Mouse (Mus musculus): ENCODE results near the gene Arrdc3.
A peak's percentile ranks its signal among the peaks of the same experiment; 100 is the strongest.
"Not testable (repeated sequence)": the region's sequence is repeated elsewhere in the genome, so short reads cannot be mapped to it uniquely, and the experiment has no call there.

Arrdc3 gene

DNA sequence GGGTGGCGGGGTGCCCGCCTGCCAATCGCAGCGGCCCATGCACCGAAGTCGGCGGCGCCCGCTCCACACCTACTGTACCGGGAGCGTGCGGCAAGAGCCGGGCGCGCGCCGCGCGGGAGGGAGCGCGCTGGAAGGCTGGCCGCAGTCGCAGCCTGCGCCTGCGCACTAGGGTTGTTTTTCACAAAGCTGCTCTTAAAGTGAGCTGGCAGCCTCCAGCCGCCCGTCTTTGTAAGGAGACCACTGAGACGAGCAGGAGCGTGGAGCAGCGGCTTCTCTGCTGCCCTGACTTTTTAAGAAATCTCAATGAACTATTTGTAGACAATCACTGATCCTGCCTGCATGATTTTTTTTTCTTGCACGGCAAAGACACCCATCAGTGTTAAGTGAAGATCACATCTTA, at the start of gene Arrdc3:
Gene Arrdc3 (plus strand): TSS at position 195 of the 400 bp plus-strand sequence.
- DNase-seq (ENCODE audit: low spot score): peak; percentile 94

DNA sequence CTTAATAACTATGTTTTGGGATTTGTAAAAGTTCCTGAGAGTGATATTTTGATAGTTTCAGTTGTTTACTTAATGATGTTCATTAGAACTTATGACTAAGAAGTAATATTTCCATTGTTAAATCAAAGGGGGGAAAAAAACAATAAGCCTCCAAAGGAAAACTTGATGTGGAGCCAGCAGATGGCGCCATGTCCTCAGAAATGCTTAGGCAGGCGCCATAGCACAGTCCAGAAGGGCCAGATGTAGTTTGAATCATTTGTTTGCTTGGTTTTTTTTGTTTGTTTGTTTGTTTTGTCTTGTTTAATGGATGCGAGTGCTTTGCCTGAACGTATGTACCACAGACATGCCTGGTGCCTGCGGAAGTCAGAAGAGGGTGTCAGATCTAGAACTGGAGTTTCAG, 21.0 kb upstream of the Arrdc3 start:
- peak; percentile 14 for DNase-seq (ENCODE audit: low spot score)

DNA sequence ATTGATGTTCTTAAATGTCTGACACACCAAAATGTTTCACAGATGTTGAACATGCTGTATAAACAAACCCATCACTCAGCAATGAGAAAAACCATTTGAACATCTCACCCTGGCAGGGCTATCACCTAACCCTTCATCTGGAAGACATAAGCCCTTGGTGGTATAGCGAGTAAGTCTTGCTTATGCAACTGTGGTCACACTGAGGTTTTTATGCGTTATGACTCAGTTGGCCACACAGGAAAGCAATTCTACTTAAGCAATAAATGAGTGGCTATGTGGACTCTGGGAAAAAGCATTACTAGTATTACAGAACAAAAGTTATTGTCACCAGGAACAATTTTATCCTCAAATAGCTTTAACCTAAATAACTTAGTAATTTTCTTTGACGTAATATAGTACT, 19.0 kb upstream of the Arrdc3 start:
- no peak for DNase-seq (ENCODE audit: low spot score)

DNA sequence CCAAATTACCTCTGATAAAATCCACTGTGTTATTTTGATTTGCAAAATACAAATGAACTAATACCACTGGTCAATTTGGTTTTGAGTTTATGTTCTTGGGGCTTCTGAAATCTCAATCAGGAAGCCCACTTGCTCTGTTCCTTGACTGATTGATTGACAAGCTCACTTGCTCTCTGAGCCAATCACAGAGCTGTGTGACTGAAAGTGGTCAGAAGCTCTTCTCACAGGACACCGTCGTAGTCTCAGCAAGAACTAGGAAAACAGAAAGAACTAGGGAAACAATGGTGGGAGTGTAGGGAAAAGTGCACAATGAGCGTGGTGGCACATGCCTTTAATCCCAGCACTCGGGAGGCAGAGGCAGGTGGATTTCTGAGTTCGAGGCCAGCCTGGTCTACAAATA, 8.1 kb upstream of the Arrdc3 start:
- no peak for DNase-seq (ENCODE audit: low spot score)

DNA sequence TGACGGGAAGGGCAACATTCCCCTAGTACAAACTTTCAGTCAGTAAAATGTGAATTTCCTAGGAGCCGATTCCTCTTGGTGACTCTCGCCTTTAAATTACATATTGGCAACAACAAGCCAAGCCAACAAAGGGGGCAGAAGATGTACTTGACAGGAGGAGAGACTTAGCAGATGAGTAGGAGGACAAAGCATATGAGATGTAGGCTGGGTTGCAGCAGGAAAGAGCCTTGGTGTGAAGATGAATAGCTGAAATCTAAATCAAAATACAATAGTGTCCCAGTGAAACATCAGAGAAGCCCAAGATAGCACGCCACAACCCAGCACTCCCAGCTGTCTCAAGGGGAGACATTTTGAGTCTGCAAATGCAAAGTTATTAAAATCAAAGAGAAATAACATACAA, 2.4 kb upstream of the Arrdc3 start:
- no peak for DNase-seq (ENCODE audit: low spot score)

DNA sequence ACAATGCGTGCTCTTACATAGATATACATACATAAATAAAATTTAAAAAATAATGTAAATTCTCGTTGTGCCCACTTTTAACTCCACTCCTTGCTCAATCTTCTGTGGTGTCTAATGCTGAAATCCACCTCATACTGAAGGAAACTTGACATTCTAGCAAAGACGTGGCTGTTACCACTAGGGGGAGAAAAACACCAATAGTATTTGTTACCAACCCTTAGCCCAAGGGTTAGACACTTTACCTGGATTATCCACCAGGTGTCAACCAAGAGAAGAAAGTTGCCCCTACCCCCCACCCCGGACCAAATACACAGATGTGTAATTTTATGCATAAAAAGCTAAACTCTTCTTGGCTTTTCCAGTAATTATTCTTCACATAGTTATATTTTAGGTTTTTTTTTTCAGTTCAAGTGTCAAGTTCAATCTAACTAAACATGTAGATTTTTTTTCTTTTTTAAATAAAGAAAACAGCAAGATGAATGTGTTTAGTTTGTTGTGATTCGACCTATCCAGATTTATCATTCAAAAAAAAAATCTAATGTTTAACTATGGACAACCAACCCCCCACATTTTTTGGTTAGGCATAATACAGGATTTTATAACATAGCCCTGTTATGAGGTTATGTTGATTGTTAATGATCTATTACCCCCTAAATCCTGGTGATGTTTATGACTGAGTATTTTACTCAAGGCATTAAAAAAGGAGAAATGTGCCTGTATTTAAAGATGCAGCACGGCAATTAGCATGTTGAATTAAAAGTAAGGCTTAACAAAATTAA, 1.3 kb upstream of the Arrdc3 start:
- DNase-seq (ENCODE audit: low spot score): peak; percentile 60

DNA sequence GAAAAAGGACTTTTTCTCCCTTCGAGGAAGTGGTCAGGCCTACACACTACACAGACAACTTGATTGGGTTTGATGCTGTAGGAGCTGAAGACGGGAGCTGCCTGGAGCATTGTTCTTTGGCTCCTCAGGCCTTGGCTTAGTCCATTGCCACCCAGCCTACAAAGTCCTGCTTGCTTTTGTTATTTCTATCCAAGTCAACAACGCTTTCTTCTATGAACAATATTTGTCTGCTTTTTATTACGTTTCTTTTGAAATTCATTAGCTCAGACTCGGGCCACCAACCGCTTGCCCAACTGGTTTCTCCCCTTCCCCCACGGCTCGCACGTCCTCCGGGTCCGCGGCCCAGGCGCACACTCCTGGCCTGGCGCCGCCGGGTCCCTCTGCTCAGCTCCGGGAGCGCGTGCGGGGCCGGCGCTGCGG, 458 bp upstream of the Arrdc3 start:
- DNase-seq (ENCODE audit: low spot score): no peak

DNA sequence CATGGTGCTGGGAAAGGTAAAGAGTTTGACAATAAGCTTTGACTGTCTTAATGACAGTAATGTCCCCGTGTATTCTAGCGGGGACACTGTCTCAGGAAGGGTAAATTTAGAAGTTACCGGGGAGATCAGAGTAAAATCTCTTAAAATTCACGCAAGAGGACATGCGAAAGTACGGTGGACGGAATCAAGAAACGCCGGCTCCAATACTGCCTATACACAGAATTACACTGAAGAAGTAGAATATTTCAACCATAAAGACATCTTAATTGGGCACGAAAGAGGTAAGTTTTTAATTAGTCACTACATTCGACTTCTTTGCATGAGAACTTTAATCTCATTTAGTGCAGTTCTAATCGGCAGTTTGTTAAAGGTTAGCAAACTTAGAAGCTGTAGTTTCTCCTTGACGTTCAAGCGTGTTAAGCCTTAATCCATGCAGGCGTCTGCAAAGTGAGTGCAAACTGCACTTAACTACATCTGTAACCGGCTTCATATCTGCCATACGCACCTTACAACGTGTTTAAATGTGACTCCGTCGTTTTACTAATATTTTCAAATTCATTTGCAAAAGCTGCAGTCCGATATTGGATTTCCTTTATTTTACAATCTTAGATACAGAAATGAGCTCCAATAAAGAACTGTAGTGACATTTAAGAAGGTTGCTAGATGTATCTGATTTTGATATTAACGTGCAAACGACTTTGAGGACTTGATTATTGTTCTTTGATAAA, 629 bp downstream of the Arrdc3 start:
- DNase-seq (ENCODE audit: low spot score): peak; percentile 40

DNA sequence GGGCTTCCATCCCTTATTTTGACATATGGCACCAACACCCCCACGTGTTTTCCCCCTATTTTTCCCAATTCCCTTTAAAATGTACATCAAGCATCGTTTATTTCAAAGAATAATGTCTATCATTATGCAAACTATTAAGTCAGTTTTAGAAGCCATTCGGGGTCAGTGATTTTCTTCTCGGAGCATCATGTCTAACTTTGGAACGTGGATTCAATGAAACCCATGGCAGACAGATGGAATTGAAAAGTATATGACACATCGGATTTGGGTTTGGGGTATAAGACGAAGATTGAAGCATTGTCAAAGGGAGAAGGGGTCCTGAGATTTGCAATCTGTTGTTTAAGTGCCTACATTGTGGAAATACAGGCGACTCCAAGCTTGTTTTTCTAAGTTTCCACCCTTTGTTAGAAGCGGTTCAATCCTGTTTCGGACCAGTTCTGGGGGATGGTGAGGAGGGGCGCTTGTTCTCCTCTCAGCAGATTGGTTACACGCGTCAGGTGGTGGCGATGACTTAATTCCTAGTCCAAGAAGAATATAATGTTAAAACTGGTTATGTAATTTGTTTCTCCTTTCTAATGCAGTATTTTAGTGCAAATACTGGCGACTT, 1.3 kb downstream of the Arrdc3 start:
- DNase-seq (ENCODE audit: low spot score): peak; percentile 89

DNA sequence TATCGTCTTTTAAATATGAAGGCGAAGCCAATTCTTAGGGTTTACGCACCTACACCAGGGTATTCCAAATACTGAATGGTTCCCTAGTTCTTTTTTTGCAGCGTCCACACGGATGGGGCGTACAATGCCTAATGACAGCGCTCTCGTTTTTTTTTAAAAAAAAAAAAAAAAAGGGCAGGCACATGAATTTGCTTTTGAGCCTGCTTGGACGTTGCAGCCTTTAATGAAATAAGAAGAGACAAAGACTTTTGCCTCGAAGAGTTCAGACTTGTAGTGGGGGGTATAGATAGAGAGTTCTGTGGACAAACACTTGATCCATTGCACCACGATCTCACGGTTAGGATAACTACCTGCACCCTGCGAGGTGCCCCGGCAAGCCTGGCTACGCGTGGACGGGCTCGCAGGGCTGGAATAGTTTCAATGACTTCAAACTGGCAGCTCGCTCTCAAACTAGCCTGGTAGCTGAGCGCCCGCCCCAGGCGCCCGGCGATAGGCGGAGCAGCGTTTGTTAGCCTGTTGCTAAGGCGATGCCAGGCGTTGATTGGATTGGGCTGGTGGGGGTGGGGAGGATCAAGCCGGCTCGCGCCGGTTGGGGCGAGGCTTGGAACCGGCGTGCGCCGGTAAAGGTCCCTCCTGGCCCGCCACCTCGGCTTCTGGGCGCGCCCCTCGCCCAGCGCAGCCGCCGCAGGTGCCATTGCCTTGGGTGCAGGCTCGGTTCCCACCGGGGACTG, 2.1 kb downstream of the Arrdc3 start:
- peak; percentile 96 for DNase-seq (ENCODE audit: low spot score)

DNA sequence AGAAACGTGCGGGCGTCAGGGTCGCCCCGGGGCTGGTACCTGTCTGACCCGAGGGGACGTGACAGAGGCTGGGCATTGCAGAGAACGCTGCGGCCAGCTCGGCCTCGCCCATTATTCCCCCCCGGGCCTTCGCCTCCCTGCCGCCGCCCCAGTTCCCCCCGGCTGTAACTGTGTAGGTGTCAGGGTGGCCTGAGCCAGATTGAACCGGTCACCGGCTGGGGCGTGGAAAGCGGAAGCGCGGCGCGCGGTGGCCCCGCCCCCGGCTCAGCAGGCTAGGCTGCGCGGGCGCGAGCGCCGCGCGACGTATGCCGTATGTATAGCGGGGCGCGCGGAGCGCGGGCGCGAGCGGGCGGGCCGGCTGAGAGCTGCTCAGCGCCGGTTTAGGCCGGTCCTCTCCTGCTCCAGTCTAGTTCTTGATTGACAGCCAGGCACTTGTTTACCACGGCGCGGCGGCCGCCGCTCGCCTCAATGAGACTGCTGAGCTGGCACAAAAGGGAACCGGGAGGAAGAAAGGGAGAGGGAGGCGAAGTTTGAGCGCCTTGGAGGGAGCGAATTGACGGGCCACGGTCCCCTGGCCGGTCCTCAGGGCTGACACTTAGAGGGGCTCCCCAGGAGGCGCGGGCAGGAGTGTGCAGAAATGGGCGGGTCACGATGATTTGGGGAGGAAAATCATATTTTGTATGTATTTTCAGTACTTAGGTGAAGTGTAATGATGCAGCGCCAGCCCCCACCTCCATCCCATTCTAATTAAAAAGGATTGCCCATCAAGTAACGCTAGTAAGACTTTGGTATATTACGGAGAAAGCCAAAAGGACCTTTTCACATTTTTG, 2.9 kb downstream of the Arrdc3 start:
- DNase-seq (ENCODE audit: low spot score): peak; percentile 96

DNA sequence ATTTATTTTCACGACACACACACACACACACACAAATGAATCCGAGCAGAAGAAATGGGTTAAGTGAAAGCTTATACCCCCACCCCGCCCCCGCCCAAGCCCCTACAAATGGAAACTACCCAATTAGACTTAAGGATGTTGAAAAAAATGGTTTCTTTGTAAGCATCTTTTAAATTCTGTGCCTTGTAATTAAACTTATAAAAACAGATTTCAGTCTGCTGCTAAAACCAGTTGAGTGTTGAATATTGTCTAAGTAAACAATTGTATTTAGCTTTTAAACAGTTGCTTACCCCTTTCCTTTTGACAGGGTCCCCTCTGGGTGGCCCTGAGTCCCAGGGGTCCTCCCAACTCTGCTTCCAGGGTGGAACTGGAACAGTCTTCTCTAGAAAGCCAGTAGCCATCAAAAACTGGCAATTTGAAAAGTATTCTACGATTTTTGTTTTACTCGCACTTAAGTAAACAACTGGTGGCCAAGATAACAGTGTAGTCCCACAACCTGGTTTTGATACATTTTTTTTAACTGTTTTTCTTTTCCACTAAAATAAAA, 3.6 kb downstream of the Arrdc3 start:
- DNase-seq (ENCODE audit: low spot score): no peak

DNA sequence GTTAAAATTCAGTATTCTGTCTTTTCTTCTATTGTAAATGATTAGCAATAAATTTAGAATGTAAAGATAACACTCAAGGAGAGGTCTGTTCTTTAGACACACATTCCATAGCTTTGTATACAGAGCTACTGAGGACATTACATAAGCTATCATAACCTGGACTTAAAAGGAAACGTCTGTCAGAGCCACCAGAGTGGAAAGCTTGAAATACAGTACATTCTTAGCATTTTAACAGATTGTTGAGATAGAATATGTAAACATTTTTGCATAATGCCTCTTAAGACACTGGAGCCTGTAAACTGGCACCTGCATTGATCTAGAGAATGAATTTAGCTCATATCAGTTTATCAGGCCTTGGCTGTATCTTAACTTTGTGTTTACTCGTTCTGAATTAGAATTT, 4.7 kb downstream of the Arrdc3 start:
- DNase-seq (ENCODE audit: low spot score): no peak

DNA sequence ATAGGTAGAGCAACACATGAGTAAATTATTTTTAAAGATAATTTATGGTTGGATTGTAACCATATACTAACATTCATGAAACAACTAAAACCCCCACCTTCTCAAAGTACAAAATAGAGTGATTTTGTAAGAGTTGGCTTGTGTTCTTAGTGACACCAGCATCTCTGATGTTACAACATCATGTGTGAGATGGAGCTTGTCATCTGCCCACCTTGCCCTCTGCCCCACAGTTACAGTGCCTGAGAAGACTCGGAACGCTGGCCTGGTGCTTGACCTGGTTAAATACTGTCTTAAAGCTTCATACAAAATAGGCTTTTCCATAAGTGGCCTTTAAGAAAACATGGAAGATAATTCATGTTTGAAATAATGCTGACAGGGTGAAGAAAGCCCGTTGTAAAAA, 11.7 kb downstream of the Arrdc3 start:
- not testable (repeated sequence) for DNase-seq (ENCODE audit: low spot score)

DNA sequence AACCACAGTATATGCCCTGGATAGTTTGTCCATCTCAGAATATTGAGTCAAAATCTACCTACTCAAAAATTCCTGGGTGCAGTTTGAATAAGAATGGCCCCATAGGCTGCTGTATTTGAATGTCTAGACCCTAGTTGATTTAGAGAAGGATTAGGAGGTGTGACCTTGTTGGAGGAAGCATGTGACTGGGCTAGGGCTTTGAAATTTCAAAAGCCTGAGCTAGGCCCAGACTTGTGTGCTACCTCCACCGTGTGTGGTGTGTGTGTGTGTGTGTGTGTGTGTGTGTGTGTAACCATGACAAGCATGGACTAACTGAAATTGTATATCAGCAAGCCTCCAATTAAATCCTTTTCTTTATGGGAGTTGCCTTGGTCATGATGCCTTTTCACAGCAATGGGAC, 14.2 kb downstream of the Arrdc3 start:
- DNase-seq (ENCODE audit: low spot score): no peak

DNA sequence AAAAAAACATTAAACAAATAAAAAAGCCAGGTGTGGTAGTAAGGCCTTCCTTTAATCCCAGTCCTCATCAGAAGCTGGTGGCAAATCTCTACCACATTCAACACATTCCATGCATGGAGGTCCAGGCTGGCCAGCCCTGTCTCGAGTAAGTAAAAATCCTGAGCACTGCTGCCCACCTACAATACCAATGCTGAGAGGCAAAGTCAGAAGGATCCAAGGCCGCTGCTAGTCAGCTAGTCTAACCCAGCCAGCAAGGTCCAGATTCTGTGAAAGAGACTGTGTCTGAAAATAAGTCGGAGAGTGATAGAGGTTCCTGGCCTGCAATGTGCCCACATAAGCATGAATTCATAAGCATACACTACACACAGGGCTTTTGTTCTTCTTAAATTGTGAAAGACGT, 14.9 kb downstream of the Arrdc3 start:
- DNase-seq (ENCODE audit: low spot score): no peak

DNA sequence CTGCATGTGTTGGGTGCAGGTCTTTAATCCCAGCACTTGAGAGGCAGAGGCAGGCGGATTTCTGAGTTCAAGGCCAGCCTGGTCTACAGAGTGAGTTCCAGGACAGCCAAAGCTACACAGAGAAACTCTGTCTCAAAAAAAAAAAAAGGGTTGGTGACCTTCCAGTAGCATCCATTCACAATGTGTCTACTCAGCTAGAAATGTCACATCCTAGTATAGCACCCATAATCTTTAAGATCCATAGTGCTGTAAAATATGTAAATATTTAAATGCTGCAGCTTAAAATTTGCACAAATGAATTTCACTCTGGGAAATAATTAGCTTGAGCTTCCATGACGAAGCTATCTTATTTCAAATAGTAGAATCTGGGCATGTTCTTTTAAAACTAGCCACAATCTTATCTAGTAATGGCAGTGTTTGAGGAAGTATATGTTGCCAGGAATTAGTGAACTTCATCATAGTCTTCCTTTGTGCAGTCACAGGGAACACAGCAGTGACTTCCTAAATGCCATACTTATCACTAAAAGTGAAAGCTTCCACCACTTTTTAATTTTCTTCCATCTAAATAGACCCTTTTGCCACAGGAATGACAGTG, 16.3 kb downstream of the Arrdc3 start:
- no peak for DNase-seq (ENCODE audit: low spot score)

DNA sequence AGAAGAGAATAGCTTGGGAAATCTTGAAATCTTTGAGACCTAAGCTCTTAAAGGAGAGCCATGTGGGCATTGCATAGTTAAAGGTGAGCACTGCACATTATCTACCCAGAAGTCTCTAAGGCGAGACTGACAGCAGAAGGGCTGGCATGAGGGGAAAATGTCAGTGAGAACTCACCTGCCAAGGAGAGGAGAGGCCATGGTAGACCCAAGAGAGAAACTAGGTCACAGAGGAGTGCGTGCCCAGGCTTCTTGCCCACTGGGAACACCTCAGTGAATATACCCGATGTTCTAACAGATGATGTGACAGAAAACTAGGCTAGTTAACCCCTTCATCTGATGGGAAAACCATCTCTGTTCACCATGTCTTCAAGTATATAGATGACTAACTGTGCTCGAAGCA, 18.2 kb downstream of the Arrdc3 start:
- DNase-seq (ENCODE audit: low spot score): no peak

DNA sequence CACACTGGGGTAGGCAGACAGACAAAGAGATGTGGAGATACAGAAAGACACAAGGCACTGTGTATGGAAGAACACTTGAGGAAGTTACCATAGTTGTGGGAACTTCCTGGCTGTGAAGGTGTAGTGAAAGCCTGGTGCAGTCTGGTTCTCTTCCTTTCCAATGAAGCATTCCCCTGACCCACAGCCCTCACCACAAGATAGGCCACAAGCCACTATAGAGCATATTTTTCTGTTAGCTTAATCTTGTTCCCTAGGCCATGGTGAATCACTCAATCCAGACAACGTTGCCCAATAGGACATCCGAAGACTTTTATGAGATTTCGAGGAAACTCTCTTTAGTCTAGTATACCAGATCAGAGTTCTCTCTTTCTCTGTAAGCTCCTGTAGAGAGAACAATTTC, 19.6 kb downstream of the Arrdc3 start:
- no peak for DNase-seq (ENCODE audit: low spot score)

DNA sequence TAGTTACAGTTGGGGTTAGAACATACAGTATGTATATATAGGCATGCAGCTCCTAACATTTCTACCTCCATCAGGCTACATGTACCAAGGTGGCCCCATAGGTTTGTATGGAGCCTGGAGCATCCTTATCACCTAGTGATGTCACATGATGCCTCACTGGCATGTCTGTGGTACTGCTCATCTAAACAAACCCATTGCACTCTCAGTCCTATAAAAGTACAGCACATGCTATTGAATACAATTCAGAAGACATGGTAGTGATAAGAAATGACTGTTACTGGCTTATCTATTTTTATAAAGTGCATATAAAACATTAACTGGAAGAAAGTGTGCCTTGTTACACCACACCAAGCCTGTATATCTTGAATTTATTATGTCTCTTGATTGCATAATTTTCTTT, 30.2 kb downstream of the Arrdc3 start:
- DNase-seq (ENCODE audit: low spot score): no peak

DNA sequence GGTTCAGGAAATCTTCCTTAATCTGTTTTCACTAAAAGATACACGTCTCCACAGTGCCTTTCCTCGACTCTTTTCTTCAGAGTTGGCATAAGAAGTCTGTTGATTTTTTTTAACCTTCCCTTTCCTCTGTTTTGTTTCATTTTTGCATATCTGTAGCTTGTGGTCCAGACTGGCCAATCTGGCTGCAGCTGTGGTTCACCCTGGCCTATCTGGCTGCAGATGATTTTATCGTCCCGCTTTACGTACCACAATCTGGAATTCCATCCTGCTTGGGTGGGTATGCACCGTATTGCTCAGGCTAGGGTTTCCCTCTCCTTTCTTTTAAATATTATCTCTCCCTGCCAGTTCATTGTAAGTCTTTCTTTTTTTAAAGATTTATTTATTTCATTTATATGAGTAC, 37.8 kb downstream of the Arrdc3 start:
- DNase-seq (ENCODE audit: low spot score): no peak

Measured in yolk sac, embryonic 10.5 days (tissue).